Mouse (Mus musculus): ENCODE data around the gene Dgat2. TPM values are rescaled to one million over a fixed set of nuclear protein-coding genes. Genes with fewer than 3 reads are reported as not detected.

Dgat2 gene
- polyA plus RNA-seq, 1 experiment from 2014 or later, result 60.1 TPM

- Histone ChIP-seq H3K36me3 (ENCODE audit: control insufficient read depth, insufficient read depth, low read length) (no peaks in the 10 kb centered on the region), H3K4me2 (no peak overlapping the region), H3K9ac (ENCODE audit: low read depth, low read length) (no peak overlapping the region), H3K27me3 (replicated peaks; ENCODE audit: control insufficient read depth, insufficient read depth, low read length) (no peaks in the 10 kb centered on the region), H3K27ac (ENCODE audit: low read depth, low read length) (no peak overlapping the region), H3K4me1 (replicated peaks; ENCODE audit: control insufficient read depth, insufficient read depth, low read length) (no peaks in the 10 kb centered on the region), H3K9me3 (ENCODE audit: control insufficient read depth, low read length) (no peaks in the 10 kb centered on the region), H3K4me3 (ENCODE audit: low read depth, low read length) (no peak overlapping the region)
- ATAC-seq (replicated peaks; ENCODE audit: low FRiP score), result no peak
- DNase-seq (ENCODE audit: low spot score), result no peak
- 42% methylated on average over 4 of the region's 4 CpGs for WGBS
Observed at GRCm38 (mm10) chr7:99200290-99200689, 17.8 kb upstream of the Dgat2 start.

- Histone ChIP-seq H3K4me1 (replicated peaks; ENCODE audit: control insufficient read depth, insufficient read depth, low read length) (no peaks in the 10 kb centered on the region), H3K36me3 (ENCODE audit: control insufficient read depth, insufficient read depth, low read length) (no peaks in the 10 kb centered on the region), H3K4me2 (no peak overlapping the region), H3K27ac (ENCODE audit: low read depth, low read length) (no peak overlapping the region), H3K9ac (ENCODE audit: low read depth, low read length) (no peak overlapping the region), H3K27me3 (replicated peaks; ENCODE audit: control insufficient read depth, insufficient read depth, low read length) (no peaks in the 10 kb centered on the region), H3K9me3 (ENCODE audit: control insufficient read depth, low read length) (no peaks in the 10 kb centered on the region), H3K4me3 (ENCODE audit: low read depth, low read length) (no peak overlapping the region)
- WGBS, result 65% methylated on average over 9 of the region's 9 CpGs
- DNase-seq (ENCODE audit: low spot score) (no peak), ATAC-seq (replicated peaks; ENCODE audit: low FRiP score) (no peak)
Observed at GRCm38 (mm10) chr7:99199451-99200175, 17.1 kb upstream of the Dgat2 start.

GRCm38 (mm10) chr7:99198811-99199210, 16.3 kb upstream of the Dgat2 start:
- no peaks in the 10 kb centered on the region for H3K36me3 ChIP-seq (ENCODE audit: control insufficient read depth, insufficient read depth, low read length)
- no peaks in the 10 kb centered on the region for H3K4me1 ChIP-seq (replicated peaks; ENCODE audit: control insufficient read depth, insufficient read depth, low read length)
- H3K27ac ChIP-seq (ENCODE audit: low read depth, low read length), result no peak overlapping the region
- ATAC-seq (replicated peaks; ENCODE audit: low FRiP score), result no peak
- 80% methylated on average over 2 of the region's 2 CpGs for WGBS
- H3K4me3 ChIP-seq (ENCODE audit: low read depth, low read length), result no peak overlapping the region
- H3K4me2 ChIP-seq, result no peak overlapping the region
- no peak overlapping the region for H3K9ac ChIP-seq (ENCODE audit: low read depth, low read length)
- no peak for DNase-seq (ENCODE audit: low spot score)
- H3K9me3 ChIP-seq (ENCODE audit: control insufficient read depth, low read length), result no peaks in the 10 kb centered on the region
- no peaks in the 10 kb centered on the region for H3K27me3 ChIP-seq (replicated peaks; ENCODE audit: control insufficient read depth, insufficient read depth, low read length)

GRCm38 (mm10) chr7:99194511-99194910, 12.0 kb upstream of the Dgat2 start:
- no peaks in the 10 kb centered on the region for H3K27me3 ChIP-seq (replicated peaks; ENCODE audit: control insufficient read depth, insufficient read depth, low read length)
- WGBS, result 68% methylated on average over 2 of the region's 2 CpGs

GRCm38 (mm10) chr7:99193926-99194325, 11.4 kb upstream of the Dgat2 start:
- ATAC-seq (replicated peaks; ENCODE audit: low FRiP score) (no peak), DNase-seq (ENCODE audit: low spot score) (no peak)
- Histone ChIP-seq H3K36me3 (ENCODE audit: control insufficient read depth, insufficient read depth, low read length) (no peaks in the 10 kb centered on the region), H3K4me3 (ENCODE audit: low read depth, low read length) (no peak overlapping the region), H3K27ac (ENCODE audit: low read depth, low read length) (no peak overlapping the region), H3K27me3 (replicated peaks; ENCODE audit: control insufficient read depth, insufficient read depth, low read length) (no peaks in the 10 kb centered on the region), H3K9me3 (ENCODE audit: control insufficient read depth, low read length) (no peaks in the 10 kb centered on the region), H3K4me2 (no peak overlapping the region), H3K4me1 (replicated peaks; ENCODE audit: control insufficient read depth, insufficient read depth, low read length) (no peaks in the 10 kb centered on the region; the same call in 1 of the 2 replicates), H3K9ac (ENCODE audit: low read depth, low read length) (no peak overlapping the region)
- 81% methylated on average over 4 of the region's 4 CpGs for WGBS

More at GRCm38 (mm10) chr7:99194511-99194910, 12.0 kb upstream of the Dgat2 start:
- Histone ChIP-seq H3K4me3 (ENCODE audit: low read depth, low read length) (no peak overlapping the region), H3K4me1 (replicated peaks; ENCODE audit: control insufficient read depth, insufficient read depth, low read length) (no peaks in the 10 kb centered on the region; the same call in 1 of the 2 replicates), H3K4me2 (no peak overlapping the region), H3K27ac (ENCODE audit: low read depth, low read length) (no peak overlapping the region), H3K9me3 (ENCODE audit: control insufficient read depth, low read length) (no peaks in the 10 kb centered on the region), H3K9ac (ENCODE audit: low read depth, low read length) (no peak overlapping the region), H3K36me3 (ENCODE audit: control insufficient read depth, insufficient read depth, low read length) (no peaks in the 10 kb centered on the region)
- ATAC-seq (replicated peaks; ENCODE audit: low FRiP score) (no peak), DNase-seq (ENCODE audit: low spot score) (no peak)

- H3K4me1 ChIP-seq (replicated peaks; ENCODE audit: control insufficient read depth, insufficient read depth, low read length), result no peaks in the 10 kb centered on the region; the same call in 1 of the 2 replicates
- no peak overlapping the region for H3K27ac ChIP-seq (ENCODE audit: low read depth, low read length)
- H3K36me3 ChIP-seq (ENCODE audit: control insufficient read depth, insufficient read depth, low read length), result no peaks in the 10 kb centered on the region
- no peak for DNase-seq (ENCODE audit: low spot score)
- no peak overlapping the region for H3K9ac ChIP-seq (ENCODE audit: low read depth, low read length)
- no peak for ATAC-seq (replicated peaks; ENCODE audit: low FRiP score)
- no peak overlapping the region for H3K4me3 ChIP-seq (ENCODE audit: low read depth, low read length)
- H3K4me2 ChIP-seq, result no peak overlapping the region
- H3K27me3 ChIP-seq (replicated peaks; ENCODE audit: control insufficient read depth, insufficient read depth, low read length), result no peaks in the 10 kb centered on the region
- H3K9me3 ChIP-seq (ENCODE audit: control insufficient read depth, low read length), result no peaks in the 10 kb centered on the region
Observed at GRCm38 (mm10) chr7:99191411-99191810, 8.9 kb upstream of the Dgat2 start.

- no peak overlapping the region for H3K4me2 ChIP-seq
- no peak for DNase-seq (ENCODE audit: low spot score)
Observed at GRCm38 (mm10) chr7:99189885-99190284, 7.4 kb upstream of the Dgat2 start.

GRCm38 (mm10) chr7:99188630-99189029, 6.1 kb upstream of the Dgat2 start:
- no peak for DNase-seq (ENCODE audit: low spot score)
- H3K36me3 ChIP-seq (ENCODE audit: control insufficient read depth, insufficient read depth, low read length), result no peaks in the 10 kb centered on the region
- H3K9me3 ChIP-seq (ENCODE audit: control insufficient read depth, low read length), result no peaks in the 10 kb centered on the region
- ATAC-seq (replicated peaks; ENCODE audit: low FRiP score), result 0 out of 2 replicates have a peak, but pooled peaks have one; percentile 10
- 71% methylated on average over 6 of the region's 6 CpGs for WGBS
- H3K4me1 ChIP-seq (replicated peaks; ENCODE audit: control insufficient read depth, insufficient read depth, low read length), result no peaks in the 10 kb centered on the region; the same call in 1 of the 2 replicates
- H3K9ac ChIP-seq (ENCODE audit: low read depth, low read length), result no peak overlapping the region
- no peak overlapping the region for H3K4me2 ChIP-seq
- H3K27ac ChIP-seq (ENCODE audit: low read depth, low read length), result no peak overlapping the region
- no peaks in the 10 kb centered on the region for H3K27me3 ChIP-seq (replicated peaks; ENCODE audit: control insufficient read depth, insufficient read depth, low read length)
- H3K4me3 ChIP-seq (ENCODE audit: low read depth, low read length), result no peak overlapping the region

More at GRCm38 (mm10) chr7:99189885-99190284, 7.4 kb upstream of the Dgat2 start:
- H3K36me3 ChIP-seq (ENCODE audit: control insufficient read depth, insufficient read depth, low read length), result no peaks in the 10 kb centered on the region
- no peak overlapping the region for H3K27ac ChIP-seq (ENCODE audit: low read depth, low read length)
- WGBS, result 58% methylated on average over 5 of the region's 5 CpGs
- no peaks in the 10 kb centered on the region for H3K27me3 ChIP-seq (replicated peaks; ENCODE audit: control insufficient read depth, insufficient read depth, low read length)
- H3K9me3 ChIP-seq (ENCODE audit: control insufficient read depth, low read length), result no peaks in the 10 kb centered on the region
- no peaks in the 10 kb centered on the region; the same call in 1 of the 2 replicates for H3K4me1 ChIP-seq (replicated peaks; ENCODE audit: control insufficient read depth, insufficient read depth, low read length)
- no peak for ATAC-seq (replicated peaks; ENCODE audit: low FRiP score)
- no peak overlapping the region for H3K9ac ChIP-seq (ENCODE audit: low read depth, low read length)
- H3K4me3 ChIP-seq (ENCODE audit: low read depth, low read length), result no peak overlapping the region

GRCm38 (mm10) chr7:99187451-99187850, 4.9 kb upstream of the Dgat2 start:
- Histone ChIP-seq H3K4me3 (ENCODE audit: low read depth, low read length) (no peak overlapping the region), H3K36me3 (ENCODE audit: control insufficient read depth, insufficient read depth, low read length) (no peaks in the 10 kb centered on the region), H3K9me3 (ENCODE audit: control insufficient read depth, low read length) (no peaks in the 10 kb centered on the region), H3K9ac (ENCODE audit: low read depth, low read length) (no peak overlapping the region), H3K4me1 (replicated peaks; ENCODE audit: control insufficient read depth, insufficient read depth, low read length) (no peaks in the 10 kb centered on the region; the same call in 1 of the 2 replicates), H3K27me3 (replicated peaks; ENCODE audit: control insufficient read depth, insufficient read depth, low read length) (no peaks in the 10 kb centered on the region), H3K4me2 (no peak overlapping the region), H3K27ac (ENCODE audit: low read depth, low read length) (no peak overlapping the region)
- no peak for DNase-seq (ENCODE audit: low spot score)
- no peak for ATAC-seq (replicated peaks; ENCODE audit: low FRiP score)
- 83% methylated on average over 5 of the region's 5 CpGs for WGBS

Measured in liver, embryonic 11.5 days (tissue).